Mouse (Mus musculus) embryonic stem cell, embryonic (primary cell): ENCODE measurements around the gene Paox.
"Not testable (repeated sequence)": the region's sequence is repeated elsewhere in the genome, so short reads cannot be mapped to it uniquely, and the experiment has no call there.

Source experiments
- CTCF ChIA-PET, 4 experiments: fragments of 300-600 bp in 2 of 4; fragments of 350-600 bp in 2 of 4; sonication (Branson Sonifier 250); formaldehyde crosslinking; loops; one replicate each; lab custom pipeline; 2022; ENCODE audit warnings: inconsistent platforms in 2 of 4; lab: Charles Lee
- POLR2A ChIA-PET, 4 experiments: fragments of 300-600 bp in 2 of 4; fragments of 350-600 bp in 2 of 4; sonication (Branson Sonifier 250); formaldehyde crosslinking; loops; one replicate each; lab custom pipeline; 2022; ENCODE audit warnings: antibody characterized with exemption in 4 of 4, inconsistent platforms in 1 of 4; lab: Charles Lee

Paox gene

DNA sequence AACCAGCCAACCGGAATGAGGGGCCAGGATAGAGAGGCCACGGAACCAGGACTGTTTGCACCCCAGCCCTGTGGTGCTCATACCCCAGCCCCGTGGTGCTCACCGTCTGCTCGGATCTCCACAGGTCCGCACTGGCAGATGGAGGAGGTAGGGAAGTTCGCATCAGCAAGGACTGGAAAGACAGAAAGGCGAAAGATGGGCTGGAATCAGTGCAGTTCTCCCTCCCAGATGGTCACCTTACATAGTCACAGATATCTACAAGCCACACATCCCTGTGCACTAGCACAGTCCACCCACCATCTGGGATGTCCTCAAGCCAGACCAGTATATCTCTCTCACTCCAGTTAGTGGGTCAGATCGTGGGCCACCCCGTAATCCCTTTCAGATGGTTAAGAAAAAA lies 14.1 kb upstream of the Paox start:
- ChIA-PET CTCF (interaction anchor here in 1 of 4 experiments (0.9 kb wide), 1 partner anchor 39 kb away, joined by 3 read pairs; no protein-coding TSS in a partner anchor), POLR2A (interaction anchor here (0.6 to 8.1 kb wide), 23 partner anchors 9 to 1114 kb away, joined by 3 to 109 read pairs (median 5); partner anchors contain the start of genes Echs1 (in 3 of the 4), Mtg1 (in 3 of the 4), Paox (in 3 of the 4) and Bet1l (in 1 of the 4))

DNA sequence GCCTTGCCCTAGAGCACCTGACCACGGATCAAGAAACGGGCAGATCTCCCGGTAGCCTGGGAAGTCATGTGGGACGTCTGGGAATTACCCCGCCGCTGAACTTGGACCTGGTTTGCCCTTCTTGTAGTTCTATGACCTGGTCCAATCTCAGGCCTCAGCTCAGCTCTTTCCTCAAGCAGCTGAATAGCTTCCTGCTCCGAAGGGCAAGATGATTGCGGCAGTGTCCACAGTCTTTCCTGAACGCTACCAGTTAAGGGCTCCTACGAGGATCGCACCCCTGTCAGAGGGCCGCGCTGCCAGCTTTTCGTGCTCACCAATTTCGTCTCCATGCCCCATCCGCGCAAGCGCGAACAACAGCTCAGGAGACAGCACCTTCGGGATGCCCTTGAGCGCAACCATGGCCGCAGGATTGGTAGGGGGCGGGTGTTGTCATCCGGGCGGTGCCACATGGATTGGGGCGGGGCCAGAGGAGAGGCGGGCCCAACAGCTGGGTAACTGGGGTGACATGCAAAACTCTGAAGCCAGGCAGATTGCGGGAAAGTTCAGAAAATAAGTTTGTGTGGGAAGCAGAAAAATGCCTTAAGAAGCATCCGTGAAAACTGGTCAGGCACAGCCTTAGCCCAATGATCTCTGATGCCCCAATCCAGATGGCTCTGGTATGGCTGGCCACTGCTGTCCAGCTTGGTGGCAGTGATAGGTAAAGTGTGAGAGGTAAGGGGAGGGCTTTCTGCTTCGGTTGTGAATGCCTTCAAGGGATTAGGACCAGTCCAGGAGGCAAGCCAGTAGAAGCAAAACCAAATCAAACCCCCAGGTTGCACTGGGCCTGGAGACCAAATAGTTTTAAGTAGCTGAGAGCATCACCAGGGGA lies 13.4 kb upstream of the Paox start, which contains the start of gene Fuom:
Gene Fuom (minus strand): TSS at position 449 of the 868 bp plus-strand sequence.
- ChIA-PET CTCF (interaction anchor here in 2 of 4 experiments (0.7 to 1.6 kb wide), 6 partner anchors 14 to 703 kb away, joined by 3 to 6 read pairs (median 3); partner anchors contain the start of gene Echs1 (in 1 of the 2)), POLR2A (interaction anchor here (0.5 to 8.1 kb wide), 33 partner anchors 9 to 1845 kb away, joined by 3 to 109 read pairs (median 4); partner anchors contain the start of genes Echs1 (in 3 of the 4), Mtg1 (in 3 of the 4), Paox (in 3 of the 4) and Bet1l (in 1 of the 4))

DNA sequence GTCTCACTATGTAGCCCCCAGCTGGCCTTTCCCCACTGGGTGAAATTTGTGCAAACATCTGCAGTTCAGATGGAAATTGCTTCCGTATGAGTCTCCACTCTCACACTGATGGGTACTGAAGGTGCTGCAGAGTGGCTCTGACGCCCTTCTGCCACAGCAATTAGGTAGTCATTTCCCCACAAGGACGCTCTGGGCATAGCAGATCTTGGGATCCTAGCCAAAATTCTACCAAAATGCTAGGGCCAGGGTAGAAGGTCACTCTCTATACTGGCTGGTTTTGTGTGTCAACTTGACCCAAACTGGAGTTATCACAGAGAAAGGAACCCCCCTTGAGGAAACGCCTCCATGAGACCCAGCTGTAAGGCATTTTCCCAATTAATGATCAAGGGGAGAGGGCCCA lies 11.6 kb upstream of the Paox start:
- CTCF ChIA-PET, result interaction anchor here in 1 of 4 experiments (1.6 kb wide), 1 partner anchor 12 kb away, joined by 4 read pairs; the partner anchor contains the start of gene Echs1

DNA sequence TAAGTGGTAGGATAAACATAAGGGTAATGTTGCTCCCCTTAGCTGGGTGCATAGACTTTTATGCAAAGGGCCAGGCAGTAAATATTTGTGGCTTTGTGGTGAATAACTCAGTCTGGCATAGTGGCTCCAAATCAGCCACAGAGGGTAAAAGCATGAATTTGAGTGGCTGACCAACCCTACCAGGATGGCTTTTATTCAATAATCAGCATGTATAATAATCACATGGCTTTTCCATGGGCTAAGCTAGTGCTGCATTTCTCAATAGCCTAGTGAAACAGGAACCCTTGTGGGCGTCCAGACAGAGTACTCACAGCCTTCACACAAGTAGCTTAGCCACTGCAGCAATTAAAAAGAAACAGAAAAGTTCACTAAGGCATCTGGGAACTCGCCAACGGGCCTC lies 3.7 kb upstream of the Paox start:
- CTCF ChIA-PET, result no interaction called here
- POLR2A ChIA-PET, result interaction anchor here in 2 of 4 experiments (0.9 to 7.3 kb wide), 9 partner anchors 9 to 25 kb away, joined by 3 to 109 read pairs (median 3); partner anchors contain the start of genes Fuom (in 2 of the 2) and Mtg1 (in 1 of the 2)

More for the DNA sequence above, 11.6 kb upstream of the Paox start:
- POLR2A ChIA-PET, result interaction anchor here in 2 of 4 experiments (0.6 to 8.1 kb wide), 7 partner anchors 10 to 703 kb away, joined by 3 to 109 read pairs (median 15); partner anchors contain the start of genes Echs1 (in 2 of the 2), Mtg1 (in 2 of the 2) and Paox (in 2 of the 2)

DNA sequence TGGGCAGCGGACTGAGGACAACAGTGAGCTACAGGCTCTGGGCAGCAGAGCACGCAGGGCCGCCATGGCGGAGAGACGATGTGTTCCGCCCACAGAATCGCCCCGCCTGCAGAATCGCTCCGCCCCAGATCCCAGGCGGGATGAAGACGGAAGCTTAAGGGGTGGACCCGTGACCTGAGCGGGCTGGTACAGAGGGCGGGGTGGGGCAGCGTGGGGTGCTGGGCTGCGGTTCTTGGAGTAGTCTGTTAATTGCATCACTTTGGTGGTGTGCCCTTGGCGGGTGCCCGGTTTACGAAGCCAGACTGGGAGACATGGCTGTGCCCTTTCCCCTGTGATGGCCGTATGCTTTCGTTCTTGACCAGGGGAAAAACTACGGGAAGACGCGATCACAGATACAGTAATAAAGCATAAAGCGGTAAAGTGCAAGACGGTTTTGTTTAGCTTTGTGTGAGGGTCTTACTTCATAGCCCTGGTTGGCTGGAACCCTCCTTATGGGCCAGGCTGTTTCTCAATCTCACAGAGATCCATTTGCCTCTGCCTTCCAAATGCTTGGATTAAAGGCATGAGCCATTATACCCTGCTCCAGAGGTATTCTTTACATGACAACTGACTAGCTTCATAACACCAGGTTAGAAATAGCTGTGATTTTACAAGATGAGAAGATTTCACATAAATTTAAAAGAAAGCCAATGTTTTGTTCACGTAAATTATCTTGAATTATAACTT lies 893 bp downstream of the Paox start, which contains the start of gene Echs1:
Gene Echs1 (minus strand): TSS at position 148 of the 726 bp plus-strand sequence.
- ChIA-PET CTCF (interaction anchor here in 3 of 4 experiments (0.6 to 2.8 kb wide), 9 partner anchors 8 to 70 kb away, joined by 3 to 10 read pairs (median 4); partner anchors contain the start of gene Mtg1 (in 1 of the 3)), POLR2A (interaction anchor here (0.5 to 7.3 kb wide), 54 partner anchors 8 to 1099 kb away, joined by 3 to 109 read pairs (median 4); partner anchors contain the start of genes Mtg1 (in 4 of the 4), Fuom (in 3 of the 4), Zfp941 (in 2 of the 4) and Gm45785 (in 1 of the 4))

DNA sequence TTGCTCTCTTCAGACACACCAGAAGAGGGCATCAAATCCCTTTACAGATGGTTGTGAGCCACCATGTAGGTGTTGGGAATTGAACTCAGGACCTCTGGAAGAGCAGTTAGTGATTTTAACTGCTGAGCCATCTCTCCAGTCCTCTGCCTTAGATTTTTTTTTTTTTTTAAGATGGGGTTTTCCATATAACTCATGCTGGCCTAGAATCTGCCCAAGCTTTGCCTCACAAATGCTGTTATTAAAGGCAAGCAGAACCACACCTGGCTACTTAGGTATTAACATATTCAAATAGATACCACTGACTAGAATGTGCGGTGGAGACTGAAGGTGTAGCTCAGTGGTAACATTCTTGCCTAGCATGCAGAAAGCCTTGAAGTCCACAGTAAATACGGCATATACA lies 4.9 kb downstream of the Paox start:
- CTCF ChIA-PET, result interaction anchor here in 2 of 4 experiments (0.7 to 1.0 kb wide), 2 partner anchors 21 to 1371 kb away, joined by 3 read pairs; no protein-coding TSS in a partner anchor
- POLR2A ChIA-PET, result interaction anchor here in 2 of 4 experiments (0.6 to 2.0 kb wide), 4 partner anchors 10 to 651 kb away, joined by 3 to 8 read pairs (median 5); partner anchors contain the start of genes Fuom (in 1 of the 2) and Mtg1 (in 1 of the 2)

DNA sequence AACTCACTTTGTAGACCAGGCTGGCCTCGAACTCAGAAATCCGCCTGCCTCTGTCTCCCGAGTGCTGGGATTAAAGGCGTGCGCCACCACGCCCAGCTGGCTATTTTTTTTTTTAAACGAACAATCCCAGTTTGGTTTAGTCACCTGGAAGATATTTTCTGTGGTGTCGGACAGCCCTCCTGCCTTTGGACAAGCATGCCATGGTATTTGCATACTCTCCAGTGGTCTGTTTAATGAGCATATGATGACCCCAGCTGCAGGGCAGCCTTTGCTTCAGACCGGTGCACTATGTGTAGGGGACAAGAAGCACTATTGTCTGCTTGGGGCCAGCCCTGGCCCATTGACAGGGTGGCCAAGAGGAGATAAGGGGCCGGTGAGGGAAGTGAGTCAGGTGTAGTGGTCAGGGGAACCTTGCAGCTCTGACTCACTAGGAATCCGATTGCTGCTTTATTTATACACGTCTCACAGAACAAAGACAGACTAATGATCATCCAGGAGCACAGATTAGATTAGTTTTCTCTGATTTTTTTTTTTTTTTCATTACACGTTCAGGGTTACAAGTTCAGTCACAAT lies 5.8 kb downstream of the Paox start:
- CTCF ChIA-PET, result interaction anchor here in 2 of 4 experiments (0.7 to 2.7 kb wide), 2 partner anchors 20 to 31 kb away, joined by 3 to 8 read pairs; no protein-coding TSS in a partner anchor
- POLR2A ChIA-PET, result interaction anchor here in 2 of 4 experiments (0.7 to 2.0 kb wide), 4 partner anchors 10 to 751 kb away, joined by 3 to 8 read pairs (median 5); partner anchors contain the start of genes Fuom (in 1 of the 2) and Mtg1 (in 1 of the 2)

DNA sequence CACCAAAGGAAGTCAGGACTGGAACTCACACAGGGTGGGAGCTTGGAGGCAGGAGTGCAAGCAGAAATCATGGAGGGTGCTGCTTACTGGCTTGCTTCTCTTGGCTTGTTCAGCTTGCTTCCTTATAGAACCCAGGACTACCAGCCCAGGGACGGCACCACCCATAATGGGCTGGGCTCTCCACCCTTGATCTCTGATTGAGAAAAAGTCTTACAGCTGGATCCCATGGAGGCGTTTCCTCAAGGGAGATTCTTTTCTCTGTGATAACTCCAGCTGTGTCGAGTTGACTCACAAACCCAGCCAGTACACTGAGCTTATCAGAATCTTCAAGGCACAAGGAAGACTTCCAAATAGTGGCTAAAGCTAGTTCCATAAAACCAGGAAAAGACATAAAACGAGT lies 7.2 kb downstream of the Paox start:
- POLR2A ChIA-PET, result interaction anchor here in 2 of 4 experiments (1.0 to 6.1 kb wide), 5 partner anchors 11 to 172 kb away, joined by 3 to 66 read pairs (median 4); partner anchors contain the start of genes Fuom (in 1 of the 2) and Mtg1 (in 1 of the 2)

DNA sequence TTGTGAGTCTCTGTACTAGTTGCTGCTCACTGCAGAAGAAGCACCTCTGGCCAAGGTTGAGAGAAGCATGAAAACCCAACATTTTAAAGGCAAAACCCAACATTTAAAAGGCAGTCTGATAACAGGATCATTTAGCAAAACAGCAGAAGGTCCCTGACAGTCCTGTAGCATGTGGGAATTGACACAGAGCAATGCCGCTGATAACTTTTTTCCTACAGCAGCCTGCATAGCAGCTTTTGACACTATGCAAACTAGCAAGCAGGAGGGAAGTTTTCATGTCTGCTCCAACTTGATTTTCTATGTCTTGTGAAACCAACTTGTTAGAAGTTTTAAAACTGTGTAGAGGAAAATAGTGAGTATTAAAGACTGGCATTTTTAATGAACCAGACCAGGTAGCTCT lies 8.8 kb downstream of the Paox start:
- ChIA-PET POLR2A (interaction anchor here in 3 of 4 experiments (0.5 to 6.1 kb wide), 18 partner anchors 8 to 186 kb away, joined by 3 to 66 read pairs (median 8); partner anchors contain the start of genes Echs1 (in 3 of the 3), Mtg1 (in 3 of the 3), Paox (in 3 of the 3) and Fuom (in 2 of the 3)), CTCF (interaction anchor here in 3 of 4 experiments (1.0 to 2.0 kb wide), 4 partner anchors 7 to 20 kb away, joined by 3 to 9 read pairs (median 4); partner anchors contain the start of gene Echs1 (in 1 of the 3))

More for the DNA sequence above, 7.2 kb downstream of the Paox start:
- CTCF ChIA-PET, result interaction anchor here in 2 of 4 experiments (0.6 to 2.7 kb wide), 3 partner anchors 18 to 800 kb away, joined by 3 to 8 read pairs (median 3); no protein-coding TSS in a partner anchor

DNA sequence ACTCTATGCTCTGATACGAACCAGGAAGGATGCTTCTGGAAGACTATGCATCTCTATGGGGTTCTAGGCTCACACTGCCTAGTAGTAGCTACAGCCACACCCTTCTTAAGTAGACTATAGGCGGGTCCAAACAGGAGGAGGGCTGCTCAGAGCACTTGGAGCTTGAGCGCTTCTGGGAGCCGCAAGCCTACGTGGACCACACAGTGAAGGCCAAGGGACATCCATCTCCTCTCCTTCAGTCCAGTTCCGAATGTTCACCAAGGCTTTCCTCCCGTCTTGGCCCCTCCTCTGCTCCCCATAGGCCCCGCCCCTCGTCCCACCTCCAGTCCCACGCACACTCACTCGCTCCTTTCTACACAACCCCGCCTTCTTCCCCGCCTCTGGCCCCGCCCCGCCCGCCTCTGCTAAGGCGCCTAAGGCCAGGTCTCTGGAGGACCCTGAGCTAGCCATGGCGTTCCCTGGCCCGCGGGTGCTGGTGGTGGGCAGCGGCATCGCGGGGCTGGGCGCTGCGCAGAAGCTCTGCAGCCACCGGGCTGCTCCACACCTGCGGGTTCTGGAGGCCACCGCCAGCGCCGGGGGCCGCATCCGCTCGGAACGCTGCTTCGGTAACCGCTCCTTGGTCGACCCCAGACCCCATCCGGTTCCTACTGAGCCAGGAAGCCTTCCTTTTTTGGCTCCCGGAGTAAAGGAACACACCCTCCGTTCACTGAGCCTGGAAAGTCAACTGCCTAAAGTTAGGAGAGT lies 9.9 kb downstream of the Paox start:
- ChIA-PET POLR2A (interaction anchor here (0.6 to 6.1 kb wide), 31 partner anchors 8 to 834 kb away, joined by 3 to 66 read pairs (median 4); partner anchors contain the start of genes Echs1 (in 4 of the 4), Mtg1 (in 3 of the 4), Paox (in 3 of the 4) and Fuom (in 2 of the 4)), CTCF (interaction anchor here (0.6 to 2.0 kb wide), 9 partner anchors 9 to 794 kb away, joined by 3 to 9 read pairs (median 4); partner anchors contain the start of gene Echs1 (in 1 of the 4))

DNA sequence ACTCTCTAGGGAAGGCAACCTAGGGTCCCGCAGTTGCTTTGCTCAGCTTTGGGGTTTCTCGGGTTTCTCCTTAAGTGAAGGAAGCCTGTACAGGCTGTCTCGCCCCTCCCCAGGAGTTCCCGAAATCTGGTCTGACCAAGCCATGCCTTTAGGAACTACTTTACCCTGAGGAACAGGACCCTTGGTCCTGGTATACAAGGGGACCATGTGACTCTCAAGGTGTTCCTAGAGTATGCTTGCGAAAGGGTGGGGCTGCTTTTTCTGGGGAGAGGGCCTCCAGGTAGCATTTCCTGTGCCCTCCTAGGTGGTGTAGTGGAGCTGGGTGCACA lies 10.4 kb downstream of the Paox start:
- ChIA-PET POLR2A (interaction anchor here (0.6 to 6.1 kb wide), 22 partner anchors 7 to 788 kb away, joined by 3 to 66 read pairs (median 6); partner anchors contain the start of genes Echs1 (in 4 of the 4), Mtg1 (in 3 of the 4), Paox (in 3 of the 4) and Fuom (in 2 of the 4)), CTCF (interaction anchor here in 3 of 4 experiments (0.9 to 2.0 kb wide), 5 partner anchors 15 to 783 kb away, joined by 3 to 9 read pairs (median 4); no protein-coding TSS in a partner anchor)

DNA sequence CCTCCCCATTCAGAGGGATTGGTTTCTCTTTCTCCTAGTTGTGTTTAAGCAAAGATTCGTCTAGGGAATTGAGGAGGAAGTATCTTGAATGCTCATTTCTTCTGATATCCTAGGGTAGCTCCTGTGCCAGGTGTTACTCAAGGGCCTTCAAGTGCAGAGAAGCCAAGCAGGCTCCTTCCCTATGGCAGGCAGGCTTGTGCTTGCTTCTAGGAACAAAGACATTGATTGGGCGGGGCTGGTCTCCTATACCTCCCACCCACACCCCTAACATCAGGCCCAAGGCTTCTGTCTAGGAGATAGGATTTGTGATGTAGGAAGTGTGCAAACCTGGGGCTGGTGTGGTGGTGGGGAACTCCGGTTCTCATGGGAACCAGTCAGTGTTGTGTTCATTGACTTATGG lies 11.3 kb downstream of the Paox start:
- ChIA-PET CTCF (no interaction called here), POLR2A (interaction anchor here in 2 of 4 experiments (1.8 to 6.1 kb wide), 5 partner anchors 8 to 11 kb away, joined by 8 to 66 read pairs (median 56); partner anchors contain the start of genes Echs1 (in 2 of the 2), Mtg1 (in 2 of the 2) and Paox (in 2 of the 2))

DNA sequence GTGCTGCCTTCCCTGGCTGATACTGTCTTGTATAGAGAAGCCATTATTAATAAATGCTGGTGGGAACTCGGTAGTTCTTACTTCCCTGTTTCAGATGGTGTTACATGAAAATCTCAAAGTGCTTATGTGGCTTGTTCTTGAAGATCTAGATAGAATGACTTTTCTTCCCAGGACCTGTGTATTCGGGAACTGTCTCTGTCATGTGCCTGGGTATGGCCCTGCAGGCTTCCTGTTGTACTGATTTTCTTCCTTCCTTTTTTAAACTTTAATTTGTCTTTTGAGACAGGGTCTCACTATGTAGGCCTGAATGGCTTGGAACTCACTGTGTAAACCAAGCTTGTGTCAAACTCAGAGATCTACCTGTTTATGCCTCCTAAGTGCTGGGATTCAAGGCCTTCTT lies 12.3 kb downstream of the Paox start:
- CTCF ChIA-PET, result no interaction called here
- POLR2A ChIA-PET, result interaction anchor here in 2 of 4 experiments (4.4 to 6.1 kb wide), 3 partner anchors 10 to 12 kb away, joined by 56 to 66 read pairs (median 63); partner anchors contain the start of genes Echs1 (in 2 of the 2), Paox (in 2 of the 2) and Mtg1 (in 1 of the 2)

DNA sequence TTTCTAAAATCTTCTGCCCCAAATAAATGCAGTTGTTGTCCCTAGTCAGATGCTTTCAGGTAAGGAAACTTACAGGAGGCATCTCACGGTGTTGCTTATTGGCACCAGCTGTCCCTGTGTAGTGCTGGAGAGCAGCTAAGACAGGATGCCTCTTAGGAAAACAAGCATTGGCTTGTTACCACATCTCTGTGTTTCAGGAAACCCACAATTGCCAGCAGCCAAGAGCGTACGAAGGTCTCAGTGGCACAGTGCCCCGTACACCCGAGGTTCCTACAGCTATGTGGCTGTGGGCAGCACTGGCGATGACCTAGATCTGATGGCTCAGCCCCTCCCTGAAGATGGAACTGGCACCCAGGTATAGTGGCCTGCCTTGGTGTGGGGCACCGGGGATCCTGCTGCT lies 16.6 kb downstream of the Paox start:
- POLR2A ChIA-PET, result interaction anchor here in 1 of 4 experiments (0.6 to 2.7 kb wide), 2 partner anchors 15 to 802 kb away, joined by 3 to 12 read pairs; partner anchors contain the start of gene Echs1
- CTCF ChIA-PET, result interaction anchor here in 1 of 4 experiments (0.6 kb wide), 1 partner anchor 214 kb away, joined by 3 read pairs; no protein-coding TSS in a partner anchor

DNA sequence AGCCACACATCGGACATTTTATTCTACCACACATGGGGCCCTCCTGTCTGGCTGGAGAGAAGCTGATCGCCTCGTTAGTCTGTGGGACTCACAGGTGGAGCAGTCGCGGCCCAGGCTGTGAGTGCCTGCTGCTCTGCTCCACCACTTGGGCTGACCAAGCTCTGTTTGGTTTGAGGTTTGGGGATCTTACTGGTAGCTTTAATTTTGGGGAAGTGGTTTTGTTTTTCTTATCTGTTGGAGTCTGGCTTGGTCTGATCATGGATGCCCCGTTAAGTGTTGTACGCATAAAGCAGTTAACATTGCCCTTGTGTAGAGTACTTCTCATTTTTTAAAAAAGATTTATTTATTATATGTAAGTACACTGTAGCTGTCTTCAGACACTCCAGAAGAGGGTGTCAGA lies 18.4 kb downstream of the Paox start:
- CTCF ChIA-PET, result not testable (repeated sequence)

More for the DNA sequence above, 18.4 kb downstream of the Paox start:
- POLR2A ChIA-PET, result interaction anchor here in 2 of 4 experiments (0.9 to 1.7 kb wide), 3 partner anchors 8 to 19 kb away, joined by 3 read pairs; partner anchors contain the start of gene Echs1 (in 1 of the 2)
